Mouse (Mus musculus) E14TG2a.4 (cell line): ENCODE measurements around the gene Focad.

Experiments used
- H3K27me3 ChIP-seq: 2 replicates; pipeline ENCODE4 v1.6.1; 2014; ENCODE audit warnings: low read length, control low read depth; ENCODE audit not compliant: insufficient read depth
- H3K36me3 ChIP-seq: 2 replicates; pipeline ENCODE4 v1.6.1; 2014; ENCODE audit warnings: low read length, control low read depth; ENCODE audit not compliant: insufficient read depth
- H3K4me1 ChIP-seq: replicated peaks from 2 replicates; pipeline ENCODE4 v1.6.1; 2014; ENCODE audit warnings: low read depth, low read length, control low read depth
- H3K4me3 ChIP-seq: replicated peaks from 2 replicates; pipeline ENCODE4 v1.5.1; 2014; ENCODE audit warnings: mild to moderate bottlenecking, low read length
- H3K9me3 ChIP-seq: 2 replicates; pipeline ENCODE4 v1.6.1; 2014; ENCODE audit warnings: low read length, control low read depth
- CTCF ChIP-seq: conservative IDR thresholded peaks from 2 replicates; pipeline ENCODE4 v1.5.1; 2014; ENCODE audit warnings: low read length
- NANOG ChIP-seq: IDR thresholded peaks from 2 replicates; pipeline ENCODE4 v1.6.1; 2014; ENCODE audit warnings: borderline replicate concordance, low read length, mixed read lengths
- POU5F1 ChIP-seq: IDR thresholded peaks from 2 replicates; pipeline ENCODE4 v1.6.1; 2014; ENCODE audit warnings: low read length, borderline replicate concordance

Focad gene

GRCm38 (mm10) chr4:88334533-88334932, 240.1 kb downstream of the Focad start:
- H3K4me3 ChIP-seq, result no peak overlapping the region
- TF ChIP-seq POU5F1 (no peak), CTCF (no peak), NANOG (no peak)
- H3K4me1 ChIP-seq, result no peaks in the 10 kb centered on the region
- no peaks in the 10 kb centered on the region for H3K36me3 ChIP-seq
- no peaks in the 10 kb centered on the region for H3K27me3 ChIP-seq
- H3K9me3 ChIP-seq, result no peaks in the 10 kb centered on the region

GRCm38 (mm10) chr4:88336753-88337152, 242.3 kb downstream of the Focad start:
- Histone ChIP-seq H3K27me3 (no peaks in the 10 kb centered on the region), H3K4me1 (no peaks in the 10 kb centered on the region), H3K9me3 (no peaks in the 10 kb centered on the region), H3K4me3 (no peak overlapping the region), H3K36me3 (no peaks in the 10 kb centered on the region)
- TF ChIP-seq CTCF (no peak), NANOG (no peak)

- Histone ChIP-seq H3K4me1 (no peaks in the 10 kb centered on the region), H3K27me3 (no peaks in the 10 kb centered on the region), H3K9me3 (no peaks in the 10 kb centered on the region), H3K36me3 (no peaks in the 10 kb centered on the region), H3K4me3 (no peak overlapping the region)
- TF ChIP-seq NANOG, result no peak
- TF ChIP-seq POU5F1, result no peak
- TF ChIP-seq CTCF, result no peak
Observed at GRCm38 (mm10) chr4:88337365-88337764, 242.9 kb downstream of the Focad start.

GRCm38 (mm10) chr4:88338130-88338529, 243.7 kb downstream of the Focad start:
- Histone ChIP-seq H3K4me1 (no peaks in the 10 kb centered on the region), H3K27me3 (no peaks in the 10 kb centered on the region), H3K36me3 (no peaks in the 10 kb centered on the region), H3K4me3 (no peak overlapping the region), H3K9me3 (no peaks in the 10 kb centered on the region)
- TF ChIP-seq NANOG, result no peak
- TF ChIP-seq CTCF, result no peak
- TF ChIP-seq POU5F1, result no peak

- H3K9me3 ChIP-seq, result no peaks in the 10 kb centered on the region
- H3K4me3 ChIP-seq, result no peak overlapping the region
- TF ChIP-seq POU5F1, result no peak
- H3K4me1 ChIP-seq, result no peaks in the 10 kb centered on the region
- no peaks in the 10 kb centered on the region for H3K36me3 ChIP-seq
- no peaks in the 10 kb centered on the region for H3K27me3 ChIP-seq
Observed at GRCm38 (mm10) chr4:88344468-88344867, 250.0 kb downstream of the Focad start.

GRCm38 (mm10) chr4:88345065-88345464, 250.6 kb downstream of the Focad start:
- no peak for TF ChIP-seq POU5F1
- TF ChIP-seq CTCF, result no peak
- TF ChIP-seq NANOG, result no peak
- Histone ChIP-seq H3K4me1 (no peaks in the 10 kb centered on the region), H3K9me3 (no peaks in the 10 kb centered on the region), H3K36me3 (no peaks in the 10 kb centered on the region), H3K27me3 (no peaks in the 10 kb centered on the region), H3K4me3 (no peak overlapping the region)

- H3K36me3 ChIP-seq, result no peaks in the 10 kb centered on the region
- H3K9me3 ChIP-seq, result no peaks in the 10 kb centered on the region
- TF ChIP-seq NANOG (no peak), CTCF (no peak), POU5F1 (no peak)
- H3K4me3 ChIP-seq, result no peak overlapping the region
- H3K27me3 ChIP-seq, result no peaks in the 10 kb centered on the region
- no peaks in the 10 kb centered on the region for H3K4me1 ChIP-seq
Observed at GRCm38 (mm10) chr4:88345938-88346337, 251.5 kb downstream of the Focad start.

GRCm38 (mm10) chr4:88350910-88351309, 256.5 kb downstream of the Focad start:
- no peaks in the 10 kb centered on the region for H3K9me3 ChIP-seq
- H3K4me3 ChIP-seq, result no peak overlapping the region
- no peaks in the 10 kb centered on the region for H3K36me3 ChIP-seq
- TF ChIP-seq CTCF (peak; percentile 92), NANOG (no peak), POU5F1 (no peak)
- H3K27me3 ChIP-seq, result no peaks in the 10 kb centered on the region
- no peaks in the 10 kb centered on the region for H3K4me1 ChIP-seq

GRCm38 (mm10) chr4:88356652-88357051, 262.2 kb downstream of the Focad start:
- peaks cover 3% of the 10 kb centered on the region; the same call in 1 of the 2 replicates for H3K4me1 ChIP-seq
- no peak for TF ChIP-seq POU5F1
- TF ChIP-seq CTCF, result 0 out of 2 replicates have a peak, but pooled peaks have one; percentile 17
- TF ChIP-seq NANOG, result no peak
- H3K4me3 ChIP-seq, result no peak overlapping the region
- H3K9me3 ChIP-seq, result no peaks in the 10 kb centered on the region
- no peaks in the 10 kb centered on the region for H3K36me3 ChIP-seq
- H3K27me3 ChIP-seq, result no peaks in the 10 kb centered on the region
